Mouse (Mus musculus): ENCODE data around the gene Cblc.

GRCm38 (mm10) chr7:19813161-19813560 is 16.6 kb upstream of the Cblc start:
- no peak for TF ChIP-seq CTCF (IDR thresholded peaks at IDR 0.05; ENCODE audit: borderline replicate concordance, insufficient read depth, low read length)
- no peak for TF ChIP-seq POLR2A (IDR thresholded peaks at IDR 0.05; ENCODE audit: low read depth, low read length)

Measured in embryonic fibroblast, embryonic 13.5 days (primary cell).